Mouse (Mus musculus): ENCODE measurements at regions not wholly inside any gene's neighbourhood (a gene's known extent, or its start where the extent isn't known, plus 50 kb on each side); places are given as distances from the start of the nearest gene placed in this dataset.

- DNase-seq (ENCODE audit: low spot score in 2 of 2): no peak
Observed at GRCm38 (mm10) chr16:85743022-85743421, 59.9 kb downstream of the Adamts1 start.

DNA sequence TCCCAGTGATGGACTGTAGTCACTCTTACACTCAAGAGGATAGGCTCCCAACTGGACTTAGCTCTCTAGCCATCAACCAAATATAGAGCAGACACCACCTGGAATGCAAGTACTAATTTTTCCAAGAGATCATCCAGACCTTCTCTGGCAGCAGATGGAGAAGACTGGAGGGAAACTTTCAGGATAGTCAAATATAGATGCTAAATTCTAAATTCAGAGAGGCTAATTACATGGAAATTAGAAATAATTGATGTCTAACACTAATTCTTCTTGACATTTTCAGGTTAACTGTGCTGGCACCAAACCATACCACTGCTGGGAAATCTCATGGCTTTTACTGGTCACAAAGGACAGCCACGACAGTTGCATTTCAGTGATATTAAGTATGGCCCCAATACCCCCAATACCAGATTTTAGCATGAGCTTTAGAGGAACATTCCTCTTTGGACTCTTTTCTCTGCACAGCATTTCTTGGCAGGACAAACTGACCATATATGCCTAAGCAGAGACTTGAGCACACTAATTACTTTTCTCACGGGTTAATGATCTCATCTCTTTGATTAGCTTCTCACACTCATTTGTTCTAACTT is 64.2 kb downstream of the Adamts1 start:
- no peak for DNase-seq (ENCODE audit: low spot score in 2 of 2)

GRCm38 (mm10) chr16:85728026-85728425 is 74.9 kb downstream of the Adamts1 start:
- DNase-seq (ENCODE audit: low spot score in 2 of 2): no peak

- DNase-seq (ENCODE audit: low spot score in 2 of 2): no peak
Observed at GRCm38 (mm10) chr16:85721968-85722367, 80.9 kb downstream of the Adamts1 start.

GRCm38 (mm10) chr16:85712291-85712690 is 90.6 kb downstream of the Adamts1 start:
- DNase-seq (ENCODE audit: low spot score in 2 of 2): no peak

DNA sequence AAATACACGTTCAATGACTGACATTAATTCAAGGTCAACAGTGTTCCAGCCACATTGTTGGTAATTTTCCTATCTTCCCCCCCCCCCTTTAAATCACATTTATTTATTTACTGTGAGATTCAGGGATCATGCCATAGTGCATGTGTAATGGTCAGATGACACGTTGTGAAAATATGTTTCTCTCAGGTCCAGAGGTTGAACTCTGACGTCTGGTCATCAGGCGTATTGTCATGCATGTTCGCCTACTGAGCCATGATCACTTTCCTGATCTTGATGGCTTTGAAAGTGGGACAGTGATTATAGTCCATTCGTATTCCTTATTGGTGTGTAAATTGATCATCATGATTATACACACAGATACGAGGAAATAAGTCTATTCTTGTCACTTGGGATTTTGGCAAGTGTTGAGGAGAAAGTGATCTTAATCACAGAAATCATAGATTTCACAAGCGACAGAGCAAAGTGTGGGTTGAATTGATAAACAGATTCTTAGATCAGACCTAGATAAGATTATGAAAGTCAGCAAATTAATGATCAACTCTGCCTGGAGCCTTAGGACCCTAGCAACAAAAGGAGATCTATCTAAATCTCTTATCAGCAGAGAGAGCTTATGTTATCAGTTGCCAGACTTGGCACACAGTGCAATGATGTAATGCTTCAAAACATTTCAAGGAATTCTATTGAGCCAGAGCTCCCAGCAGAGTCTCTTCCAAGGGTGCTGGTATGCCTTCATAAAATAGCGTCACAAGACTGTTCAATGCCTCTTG is 98.5 kb downstream of the Adamts1 start:
- no peak for DNase-seq (ENCODE audit: low spot score in 2 of 2)

GRCm38 (mm10) chr16:85702889-85703480 is 99.9 kb downstream of the Adamts1 start:
- DNase-seq (ENCODE audit: low spot score in 2 of 2): no peak

DNA sequence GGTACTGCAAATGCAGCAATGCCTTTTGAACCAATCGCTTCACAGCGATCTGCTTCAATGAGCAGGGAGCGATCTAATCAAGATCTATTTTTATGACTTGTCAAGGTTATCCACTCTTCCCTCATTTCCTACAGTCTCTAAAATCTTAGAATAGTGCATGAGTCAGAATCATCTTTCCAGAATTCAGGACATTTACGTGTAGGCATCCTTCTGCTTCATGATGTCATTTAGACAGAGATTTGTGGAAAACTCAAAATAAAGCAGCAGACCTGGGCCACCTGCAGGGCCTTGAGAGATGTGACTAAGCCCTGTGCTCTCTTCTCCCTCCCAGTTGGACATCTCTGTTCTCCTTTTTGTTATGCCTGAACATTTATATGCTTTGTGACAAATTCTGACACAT is 103.6 kb downstream of the Adamts1 start:
- no peak for DNase-seq (ENCODE audit: low spot score in 2 of 2)

GRCm38 (mm10) chr16:85682721-85683120 is 120.2 kb downstream of the Adamts1 start:
- DNase-seq (ENCODE audit: low spot score in 2 of 2): no peak

GRCm38 (mm10) chr16:85680351-85680750 is 122.6 kb downstream of the Adamts1 start:
- no peak for DNase-seq (ENCODE audit: low spot score in 2 of 2)

DNA sequence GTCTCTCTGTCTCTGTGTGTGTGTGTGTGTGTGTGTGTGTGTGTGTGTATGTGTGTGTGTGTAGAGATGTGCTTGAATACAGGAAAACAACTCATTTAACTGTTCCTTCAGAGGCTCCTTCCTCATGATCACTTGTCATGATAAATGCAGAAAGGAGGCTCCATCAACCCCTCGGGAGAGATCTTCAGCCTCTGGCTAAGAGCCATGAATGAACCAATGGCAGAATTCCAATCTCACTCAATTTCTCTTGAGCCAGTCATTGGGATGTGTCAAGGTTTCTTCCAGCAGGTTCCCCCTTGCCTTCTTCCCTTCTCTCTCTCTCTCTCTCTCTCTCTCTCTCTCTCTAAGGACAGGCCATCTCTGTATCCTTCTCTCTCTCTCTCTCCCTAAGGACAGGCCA is 124.1 kb downstream of the Adamts1 start:
- DNase-seq (ENCODE audit: low spot score in 2 of 2): no peak

GRCm38 (mm10) chr16:85678228-85678627 is 124.7 kb downstream of the Adamts1 start:
- DNase-seq (ENCODE audit: low spot score in 2 of 2): no peak

GRCm38 (mm10) chr16:85677027-85677426 is 123.8 kb upstream of the Cyyr1 start:
- peak in 1 of 2 experiments; percentile 43 for DNase-seq (ENCODE audit: low spot score in 2 of 2)

GRCm38 (mm10) chr16:85668767-85669166 is 115.6 kb upstream of the Cyyr1 start:
- no peak for DNase-seq (ENCODE audit: low spot score in 2 of 2)

DNA sequence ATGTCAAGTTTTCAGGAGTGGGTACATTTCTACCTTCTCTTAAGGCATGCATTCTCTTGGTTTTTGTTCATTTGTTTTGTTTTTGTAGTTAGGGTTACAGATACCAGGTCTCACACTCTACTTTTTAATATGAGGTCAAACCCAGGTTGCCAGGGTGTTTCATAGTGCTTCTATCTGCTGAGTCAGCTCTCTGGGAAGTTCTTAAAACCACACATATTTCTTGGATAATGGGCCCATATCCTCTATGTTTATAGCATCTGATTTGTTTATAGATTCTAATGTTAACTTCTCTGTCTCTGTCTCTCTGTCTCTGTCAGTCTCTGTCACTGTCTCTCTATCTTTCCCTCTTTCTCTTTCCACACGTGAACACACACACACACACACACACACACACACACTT is 114.6 kb upstream of the Cyyr1 start:
- DNase-seq (ENCODE audit: low spot score in 2 of 2): no peak

- no peak for DNase-seq (ENCODE audit: low spot score in 2 of 2)
Observed at GRCm38 (mm10) chr16:85649516-85649915, 96.3 kb upstream of the Cyyr1 start.

- DNase-seq (ENCODE audit: low spot score in 2 of 2): no peak
Observed at GRCm38 (mm10) chr16:85640992-85641391, 87.8 kb upstream of the Cyyr1 start.

DNA sequence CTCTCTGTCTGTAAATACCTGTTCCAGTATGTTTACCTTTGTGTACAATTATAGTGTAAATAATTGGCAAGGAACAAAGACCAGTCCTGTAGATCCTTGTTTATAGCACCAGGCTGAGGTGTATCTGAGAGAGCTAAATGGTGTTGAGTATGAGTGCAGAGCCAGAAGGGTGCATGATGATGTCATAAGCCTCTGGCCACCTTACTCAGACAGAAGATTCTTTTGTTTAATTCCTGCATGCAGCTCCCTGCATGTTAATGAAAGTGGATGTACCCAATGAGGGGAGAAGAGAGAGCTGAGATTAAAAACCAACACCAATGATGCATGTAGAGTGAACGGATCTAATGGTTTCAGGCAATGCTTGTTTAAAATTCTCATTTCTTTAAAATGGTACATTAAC is 83.9 kb upstream of the Cyyr1 start:
- DNase-seq (ENCODE audit: low spot score in 2 of 2): no peak

- no peak for DNase-seq (ENCODE audit: low spot score in 2 of 2)
Observed at GRCm38 (mm10) chr16:85629738-85630137, 76.5 kb upstream of the Cyyr1 start.

GRCm38 (mm10) chr16:85624505-85624904 is 71.3 kb upstream of the Cyyr1 start:
- DNase-seq (ENCODE audit: low spot score in 2 of 2): no peak

- no peak for DNase-seq (ENCODE audit: low spot score in 2 of 2)
Observed at GRCm38 (mm10) chr16:85604089-85604488, 50.9 kb upstream of the Cyyr1 start.

Measured in left cerebral cortex, adult 9 months (tissue).